Mouse (Mus musculus) lung, embryonic 15.5 days (tissue): ENCODE data around the gene Acrv1. TPM values are rescaled to one million over a fixed set of nuclear protein-coding genes. Genes with fewer than 3 reads are reported as not detected.
A peak's percentile ranks its signal among the peaks of the same experiment; 100 is the strongest.
"Not testable (repeated sequence)": the region's sequence is repeated elsewhere in the genome, so short reads cannot be mapped to it uniquely, and the experiment has no call there.

Source experiments
- ATAC-seq: fragments of 200-750 bp; cut with Nextera tagmentation; 2 replicates; pipeline ENCODE4 v1.8.0; 2017; ENCODE audit warnings: moderate number of reproducible peaks, borderline replicate concordance; ENCODE audit not compliant: low FRiP score, low TSS enrichment; ENCODE audit errors: extremely low read depth
- H3K27ac ChIP-seq: fragments of 300-500 bp; sonication (generic); 2 replicates; pipeline ENCODE4 v1.5.1; 2015; ENCODE audit warnings: moderate library complexity, mild to moderate bottlenecking, inconsistent platforms
- H3K27me3 ChIP-seq: fragments of 300-500 bp; sonication (generic); 2 replicates; pipeline ENCODE4 v1.6.1; 2015; ENCODE audit warnings: inconsistent platforms
- H3K36me3 ChIP-seq: fragments of 300-500 bp; sonication (generic); 2 replicates; pipeline ENCODE4 v1.6.1; 2015; ENCODE audit warnings: inconsistent platforms
- H3K4me1 ChIP-seq: fragments of 300-500 bp; sonication (generic); 2 replicates; pipeline ENCODE4 v1.6.1; 2015; ENCODE audit warnings: inconsistent platforms
- H3K4me2 ChIP-seq: fragments of 300-500 bp; sonication (generic); 2 replicates; pipeline ENCODE4 v1.6.1; 2015; ENCODE audit warnings: inconsistent platforms, mild to moderate bottlenecking, moderate library complexity
- H3K4me3 ChIP-seq: fragments of 300-500 bp; sonication (generic); 2 replicates; pipeline ENCODE4 v1.5.1; 2015; ENCODE audit warnings: mild to moderate bottlenecking, inconsistent platforms
- H3K9ac ChIP-seq: fragments of 300-500 bp; sonication (generic); 2 replicates; pipeline ENCODE4 v1.6.1; 2015; ENCODE audit warnings: inconsistent platforms
- H3K9me3 ChIP-seq: fragments of 300-500 bp; sonication (generic); 2 replicates; pipeline ENCODE4 v1.6.1; 2016; ENCODE audit warnings: inconsistent platforms
- WGBS: fragments of 180-500 bp; shearing (Covaris S2); methylation state at CpG from one replicate; pipeline ENCODE4 v1.1.7; 2015; 5-methylcytosine and 5-hydroxymethylcytosine counted together
- polyA plus RNA-seq: library from polyadenylated mRNA; unstranded; fragments of >200 nt; fragmentation: Nextera tagmentation; extraction: Ambion mirVana; gene quantifications from 2 replicates; pipeline ENCODE4 v1.2.1, GENCODE M21; 2015

The Acrv1 gene
- polyA plus RNA-seq, result 0.05 TPM in 1 of 2 replicates, not detected in the other

DNA sequence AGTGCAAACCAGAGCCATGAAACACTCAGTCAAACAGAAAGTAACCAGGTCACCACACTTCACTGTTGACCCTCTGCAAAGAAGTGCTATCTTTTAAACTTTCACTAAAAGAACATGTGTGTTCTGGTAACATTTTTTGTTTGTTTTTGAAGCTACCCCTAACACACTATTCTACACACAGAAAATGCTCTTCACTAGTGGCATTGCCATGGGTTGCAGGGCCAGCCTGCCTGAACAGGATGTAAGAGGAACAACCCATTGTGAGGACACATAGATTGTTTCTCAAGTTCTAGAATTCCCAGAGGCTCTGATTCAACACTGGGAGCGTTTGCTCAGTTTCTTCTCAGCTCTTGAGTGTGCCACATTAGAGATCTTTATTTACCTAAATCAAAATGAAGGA is at the start of gene Acrv1:
Acrv1 (plus strand) TSS at position 301 of the 400 bp plus-strand sequence.
- H3K4me3 ChIP-seq, result no peak within 1 kb of the TSS
- no peaks in the 10 kb centered on the region for H3K27me3 ChIP-seq
- no peak within 1 kb of the TSS for H3K9ac ChIP-seq
- no peak for ATAC-seq
- 55% methylated on average over 1 of the region's 1 CpGs for WGBS
- H3K4me2 ChIP-seq, result no peak within 1 kb of the TSS
- no peaks in the 10 kb centered on the region for H3K4me1 ChIP-seq
- no peaks in the 10 kb centered on the region for H3K36me3 ChIP-seq
- H3K9me3 ChIP-seq, result no peaks in the 10 kb centered on the region
- no peak within 1 kb of the TSS for H3K27ac ChIP-seq

DNA sequence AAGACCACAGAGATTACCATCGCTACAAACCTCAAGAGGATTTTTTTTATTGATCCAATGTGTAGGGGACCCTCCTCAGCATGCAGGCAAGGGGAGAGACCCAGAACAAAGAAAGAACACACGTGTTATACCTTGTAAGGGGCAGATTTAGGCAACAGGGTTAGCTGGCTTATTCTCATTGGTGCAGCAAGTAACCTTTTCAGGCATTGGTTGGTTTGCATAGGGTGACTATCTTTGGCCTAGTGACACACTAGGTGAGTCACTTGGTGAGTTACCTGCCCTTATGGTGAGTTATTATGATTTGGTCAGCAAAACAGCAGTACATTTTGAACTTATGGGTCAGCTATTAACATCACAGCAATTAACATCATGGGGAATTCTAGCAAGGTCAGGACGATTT is 49.7 kb upstream of the Acrv1 start, which contains the start of gene A630095E13Rik:
A630095E13Rik (minus strand) TSS at position 101 of the 400 bp plus-strand sequence.
- 58% methylated on average over 3 of the region's 3 CpGs for WGBS
- not testable (repeated sequence) for ATAC-seq, H3K36me3 ChIP-seq, H3K4me2 ChIP-seq, H3K9ac ChIP-seq, H3K4me1 ChIP-seq, H3K9me3 ChIP-seq, H3K4me3 ChIP-seq, H3K27ac ChIP-seq, H3K27me3 ChIP-seq

DNA sequence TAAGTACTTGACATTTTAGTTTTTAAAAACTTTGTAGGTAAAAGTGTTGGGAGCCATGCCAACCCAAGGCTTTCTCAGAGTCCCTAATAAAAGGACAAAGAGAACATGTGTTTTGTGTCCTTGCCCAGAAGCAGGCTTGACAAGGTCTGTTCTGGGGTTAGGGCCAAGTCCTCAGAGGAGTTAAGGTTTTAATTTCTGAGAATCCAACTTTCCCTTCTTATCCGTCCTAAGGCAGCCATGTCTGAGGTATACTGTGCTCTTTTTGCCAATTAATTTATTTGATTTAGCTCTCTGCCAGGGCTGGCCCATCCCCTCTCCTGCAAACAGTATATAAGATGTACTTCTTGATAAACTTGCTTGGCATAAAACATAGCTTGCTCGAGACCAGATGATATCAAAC is 11.6 kb upstream of the Acrv1 start:
- Histone ChIP-seq H3K9ac (no peak overlapping the region), H3K9me3 (no peaks in the 10 kb centered on the region), H3K27me3 (no peaks in the 10 kb centered on the region), H3K27ac (no peak overlapping the region), H3K4me2 (no peak overlapping the region), H3K36me3 (no peaks in the 10 kb centered on the region), H3K4me3 (no peak overlapping the region), H3K4me1 (no peaks in the 10 kb centered on the region)
- 42% methylated on average over 2 of the region's 2 CpGs for WGBS
- no peak for ATAC-seq

DNA sequence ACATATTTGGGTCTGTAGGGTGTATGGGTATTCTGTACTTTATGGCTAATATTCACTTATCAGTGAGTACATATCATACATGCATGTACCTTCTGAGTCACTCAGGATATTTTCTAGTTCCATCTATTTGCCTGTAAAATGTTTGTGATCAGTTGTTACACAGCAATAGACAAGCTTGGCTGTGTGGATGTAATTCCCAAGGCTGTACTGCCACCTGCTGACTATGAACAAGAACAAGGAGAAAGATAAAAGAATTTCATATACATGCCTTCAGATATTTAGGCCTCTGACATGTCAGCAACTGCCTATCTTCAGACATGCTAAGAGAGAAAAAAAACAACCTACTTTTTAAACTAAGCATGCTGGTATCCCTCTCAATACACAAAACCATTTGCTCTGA is 5.7 kb upstream of the Acrv1 start:
- H3K4me2 ChIP-seq, result no peak overlapping the region
- H3K9me3 ChIP-seq, result no peaks in the 10 kb centered on the region
- H3K9ac ChIP-seq, result no peak overlapping the region
- H3K27ac ChIP-seq, result no peak overlapping the region
- ATAC-seq, result no peak
- no peak overlapping the region for H3K4me3 ChIP-seq
- no peaks in the 10 kb centered on the region for H3K4me1 ChIP-seq
- no peaks in the 10 kb centered on the region for H3K27me3 ChIP-seq
- H3K36me3 ChIP-seq, result no peaks in the 10 kb centered on the region

DNA sequence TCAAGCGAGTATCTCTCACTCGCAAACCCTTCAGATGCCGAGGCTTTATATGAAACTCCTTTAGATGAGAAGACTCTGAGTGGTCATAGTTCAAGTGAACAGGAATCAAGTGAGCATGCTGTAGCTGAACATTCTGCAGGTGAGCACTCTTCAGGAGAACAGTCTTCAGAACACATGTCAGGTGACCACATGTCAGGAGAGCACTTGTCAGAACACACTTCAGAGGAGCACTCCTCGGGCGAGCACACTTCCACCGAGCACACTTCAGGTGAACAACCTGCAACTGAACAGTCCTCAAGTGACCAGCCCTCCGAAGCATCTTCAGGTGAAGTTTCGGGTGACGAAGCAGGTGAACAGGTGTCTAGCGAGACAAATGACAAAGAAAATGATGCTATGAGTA is 1.3 kb downstream of the Acrv1 start:
- no peak overlapping the region for H3K27ac ChIP-seq
- no peak overlapping the region for H3K9ac ChIP-seq
- H3K27me3 ChIP-seq, result no peaks in the 10 kb centered on the region
- H3K36me3 ChIP-seq, result no peaks in the 10 kb centered on the region
- no peaks in the 10 kb centered on the region for H3K4me1 ChIP-seq
- no peak for ATAC-seq
- H3K9me3 ChIP-seq, result no peaks in the 10 kb centered on the region
- H3K4me3 ChIP-seq, result no peak overlapping the region
- WGBS, result 74% methylated on average over 10 of the region's 10 CpGs
- no peak overlapping the region for H3K4me2 ChIP-seq

DNA sequence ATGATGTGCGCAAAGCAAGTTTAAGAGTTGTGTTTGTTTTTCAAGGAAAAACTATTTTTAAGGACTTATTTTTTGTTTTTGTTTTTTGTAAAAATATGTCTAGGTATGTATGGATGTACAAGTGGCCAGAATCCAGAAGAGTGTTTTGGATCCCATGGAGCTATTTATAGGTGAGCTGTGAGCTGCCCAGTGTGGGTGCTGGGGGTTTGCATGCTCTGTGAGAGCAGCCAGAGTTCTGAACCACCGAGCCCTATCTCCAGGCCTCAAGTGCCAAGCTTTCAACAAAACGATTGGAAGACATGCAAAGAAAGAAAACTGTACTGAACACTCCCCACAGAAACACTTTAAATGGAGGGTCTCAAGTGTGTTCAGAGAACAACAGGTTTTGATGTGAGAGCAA is 12.9 kb downstream of the Acrv1 start:
- no peak overlapping the region for H3K9ac ChIP-seq
- H3K36me3 ChIP-seq, result peaks cover 14% of the 10 kb centered on the region
- 82% methylated on average over 3 of the region's 3 CpGs for WGBS
- H3K9me3 ChIP-seq, result no peaks in the 10 kb centered on the region
- no peak overlapping the region for H3K4me3 ChIP-seq
- no peak for ATAC-seq
- no peaks in the 10 kb centered on the region for H3K27me3 ChIP-seq
- H3K27ac ChIP-seq, result no peak overlapping the region
- H3K4me2 ChIP-seq, result no peak overlapping the region
- H3K4me1 ChIP-seq, result no peaks in the 10 kb centered on the region

DNA sequence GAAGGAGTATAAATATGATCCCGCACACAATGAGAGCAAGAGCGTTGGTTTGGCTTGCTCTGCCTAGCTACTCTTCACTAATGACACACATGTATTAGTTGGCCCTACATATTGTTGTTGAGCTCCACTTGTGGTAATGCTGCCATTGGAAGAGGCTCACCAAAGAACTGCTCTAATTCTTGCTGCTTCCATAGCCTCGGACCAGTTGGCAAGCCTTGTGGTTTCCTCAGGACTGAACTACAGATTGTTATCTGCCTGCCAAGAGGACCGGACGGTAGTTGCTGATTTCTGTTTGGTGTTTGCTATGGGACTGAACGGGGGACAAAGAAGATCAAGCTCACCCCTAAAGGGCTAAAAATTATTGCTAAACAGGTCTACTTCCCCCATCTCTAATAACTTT is 14.3 kb downstream of the Acrv1 start:
- H3K9me3 ChIP-seq, result no peaks in the 10 kb centered on the region
- 88% methylated on average over 6 of the region's 6 CpGs for WGBS
- no peak for ATAC-seq

DNA sequence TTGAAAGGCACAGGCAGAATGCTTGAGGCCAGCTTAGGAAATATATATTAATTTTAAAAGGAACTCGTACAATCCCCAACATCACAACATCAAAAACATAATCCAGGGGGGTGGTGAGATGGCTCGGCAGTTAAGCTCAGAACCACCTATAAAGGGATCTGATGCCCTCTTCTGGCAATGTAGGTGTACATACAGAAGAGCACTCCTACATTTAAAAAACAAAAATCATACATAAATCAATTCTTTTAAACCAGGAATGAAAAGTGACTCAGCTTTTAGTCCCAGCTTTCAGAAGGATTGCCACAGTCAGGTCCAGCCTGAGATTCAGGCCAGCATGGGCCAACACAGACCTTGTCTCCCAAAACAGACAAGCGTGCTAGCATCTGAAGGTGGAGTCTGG is 23.6 kb downstream of the Acrv1 start:
- no peaks in the 10 kb centered on the region for H3K27me3 ChIP-seq
- 68% methylated on average over 3 of the region's 3 CpGs for WGBS
- H3K9me3 ChIP-seq, result no peaks in the 10 kb centered on the region
- H3K4me2 ChIP-seq, result no peak overlapping the region
- ATAC-seq, result no peak
- no peaks in the 10 kb centered on the region for H3K4me1 ChIP-seq
- peaks cover 33% of the 10 kb centered on the region; the same call in 1 of the 2 replicates for H3K36me3 ChIP-seq
- H3K4me3 ChIP-seq, result no peak overlapping the region
- no peak overlapping the region for H3K27ac ChIP-seq
- H3K9ac ChIP-seq, result no peak overlapping the region

More for the DNA sequence above, 14.3 kb downstream of the Acrv1 start:
- Histone ChIP-seq H3K4me1 (no peaks in the 10 kb centered on the region), H3K27ac (no peak overlapping the region), H3K4me3 (no peak overlapping the region), H3K9ac (no peak overlapping the region), H3K4me2 (no peak overlapping the region), H3K27me3 (no peaks in the 10 kb centered on the region), H3K36me3 (peaks cover 19% of the 10 kb centered on the region)

DNA sequence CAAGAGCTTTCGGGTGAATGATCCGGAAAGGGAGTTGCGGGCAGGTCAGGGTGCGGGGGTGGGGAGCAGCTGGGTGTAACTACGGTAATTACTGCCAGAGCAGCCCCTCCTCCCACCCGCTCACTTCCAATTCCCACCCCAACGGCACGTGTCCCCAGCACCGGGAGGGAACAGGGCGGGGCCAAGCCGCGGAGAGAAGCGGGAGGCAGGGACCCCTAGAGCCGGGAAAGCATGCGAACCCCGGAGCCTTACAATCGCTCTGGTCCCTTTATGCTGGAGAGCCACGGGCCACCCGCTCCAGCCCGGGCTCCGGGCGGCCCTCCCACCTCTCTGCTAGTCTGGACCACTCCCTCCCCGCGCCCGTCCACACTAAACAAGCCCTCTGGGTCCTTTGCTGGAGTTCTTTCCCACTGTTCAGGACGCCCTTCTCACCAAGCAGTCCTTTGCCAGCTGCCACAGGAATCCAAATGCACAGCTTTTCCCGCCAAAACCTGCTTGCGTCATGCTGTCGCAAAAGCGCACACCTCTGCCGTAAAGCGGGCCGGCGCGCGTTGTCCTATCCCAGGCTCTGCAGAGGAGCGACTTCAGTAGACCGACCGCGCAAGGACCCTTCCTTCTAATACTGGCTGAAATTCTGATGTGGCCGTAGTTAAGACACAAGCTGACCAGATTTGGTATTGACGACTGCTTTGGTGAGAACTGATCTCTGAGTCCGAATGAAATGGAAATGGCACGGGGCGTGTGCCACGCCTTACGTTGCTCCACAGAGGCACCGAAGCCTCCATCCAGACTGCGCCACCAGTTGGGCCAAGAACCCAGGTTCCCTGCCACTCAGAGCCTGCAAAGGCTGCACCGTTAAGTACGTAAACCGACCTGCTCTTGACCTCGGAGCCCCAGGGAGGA is 33.4 kb downstream of the Acrv1 start:
- ATAC-seq, result peak; percentile 95
- Histone ChIP-seq H3K9ac (peak overlapping the region; percentile 71), H3K36me3 (peaks cover 22% of the 10 kb centered on the region; the same call in 1 of the 2 replicates), H3K27me3 (no peaks in the 10 kb centered on the region), H3K4me3 (peak overlapping the region; percentile 74), H3K9me3 (no peaks in the 10 kb centered on the region), H3K4me1 (peaks cover 11% of the 10 kb centered on the region), H3K27ac (peak overlapping the region; percentile 94), H3K4me2 (peak overlapping the region; percentile 85)
- under 1% methylated on average over 53 of the region's 53 CpGs for WGBS

DNA sequence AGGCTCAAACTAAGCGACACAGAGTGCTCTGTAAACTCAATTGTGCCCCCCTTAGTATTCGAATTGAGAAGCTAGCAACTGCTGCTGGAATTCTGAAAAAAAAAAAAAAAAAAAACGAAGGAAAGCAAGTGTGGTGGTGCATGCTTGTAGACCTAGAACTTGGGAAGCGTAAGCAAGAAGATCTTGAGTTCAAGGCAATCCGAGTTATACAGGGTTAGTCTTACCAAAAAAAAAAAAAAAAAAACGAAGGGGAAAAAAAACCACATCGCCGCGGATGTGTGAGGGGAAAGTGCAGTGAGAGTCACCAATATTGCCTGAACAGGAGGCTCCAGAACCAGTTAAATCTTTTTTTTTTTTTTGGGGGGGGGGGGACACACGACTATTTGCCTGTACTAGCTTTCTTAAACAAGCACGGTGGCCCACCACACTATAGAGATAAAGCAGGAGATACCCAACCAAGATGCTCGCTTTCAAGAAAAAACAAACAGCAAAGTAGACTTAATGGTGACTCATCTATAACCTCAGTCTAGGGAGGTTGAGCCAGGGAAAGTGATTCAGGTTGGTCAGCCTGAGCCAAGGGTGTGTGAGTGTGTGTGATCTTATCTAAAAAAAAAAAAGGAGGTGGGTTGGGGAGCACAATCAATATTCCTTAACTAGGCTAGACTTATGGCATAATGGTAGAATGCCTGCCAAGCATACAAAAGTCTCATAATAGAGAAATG is 34.2 kb downstream of the Acrv1 start, which contains the start of gene Chek1:
Chek1 (minus strand) TSS at position 32 of the 722 bp plus-strand sequence.
- H3K4me1 ChIP-seq, result peaks cover 11% of the 10 kb centered on the region
- H3K4me3 ChIP-seq, result peak within 1 kb of the TSS; percentile 74
- no peak for ATAC-seq
- no peaks in the 10 kb centered on the region for H3K9me3 ChIP-seq
- under 1% methylated on average over 12 of the region's 12 CpGs for WGBS
- peak within 1 kb of the TSS; percentile 71 for H3K9ac ChIP-seq
- peak within 1 kb of the TSS; percentile 85 for H3K4me2 ChIP-seq
- peaks cover 20% of the 10 kb centered on the region for H3K36me3 ChIP-seq
- peak within 1 kb of the TSS; percentile 94 for H3K27ac ChIP-seq
- H3K27me3 ChIP-seq, result no peaks in the 10 kb centered on the region
